12 mouse cellular contexts compared by ENCODE assay signal in genomic region chr19:18873709-18874644, GRCm38 (mm10).
DNase-seq lines count a peak whose midpoint lies in the region; ATAC-seq and TF ChIP-seq lines count a peak whose summit lies in the region.
"Had no signal": no experiment of that assay in that cellular context is flagged by ENCODE, and none has a peak within 500 bp of the region (broad histone marks: within the 10 kb centered on the region; RNA-seq: fewer than 3 reads in every experiment).

No protein-coding gene starts in this region.

- H3K9ac ChIP-seq in hindbrain, embryonic 14.5 days = peak overlapping the region; percentile 51

- H3K36me3 ChIP-seq in forebrain, embryonic 10.5 days (replicated peaks) = no peaks in the 10 kb centered on the region
- no peaks in the 10 kb centered on the region for H3K36me3 ChIP-seq in hindbrain, embryonic 14.5 days (replicated peaks; ENCODE audit: control insufficient read depth, insufficient read depth)
- no peaks in the 10 kb centered on the region for H3K36me3 ChIP-seq in kidney, adult 2 months (ENCODE audit: control insufficient read depth, insufficient read depth, low read length)

- H3K4me3 ChIP-seq in cortical plate, adult 2 months (ENCODE audit: insufficient read depth, low read length) = no peak overlapping the region
- H3K4me3 ChIP-seq in forebrain, embryonic 10.5 days = peak overlapping the region; percentile 16; the same call in 1 of the 2 replicates
- no peak overlapping the region; the same call in 1 of the 2 replicates for H3K4me3 ChIP-seq in hindbrain, embryonic 14.5 days (replicated peaks; ENCODE audit: low read length)
- no peak overlapping the region for H3K4me3 ChIP-seq in kidney, adult 2 months (ENCODE audit: insufficient read depth, low read depth, low read length)

- 39% methylated on average over 16 of the region's 16 CpGs for WGBS in forebrain, embryonic 10.5 days
- WGBS in hindbrain, embryonic 14.5 days = 12% methylated on average over 16 of the region's 16 CpGs
- WGBS in kidney, adult 2 months = 38% methylated on average over 16 of the region's 16 CpGs

- H3K27ac ChIP-seq in cortical plate, adult 2 months (ENCODE audit: insufficient read depth, low read length) = 0 out of 2 replicates have a peak overlapping the region, but pooled peaks have one; percentile 43
- peak overlapping the region; percentile 75 for H3K27ac ChIP-seq in forebrain, embryonic 10.5 days
- peak overlapping the region; percentile 66 for H3K27ac ChIP-seq in hindbrain, embryonic 14.5 days
- no peak overlapping the region for H3K27ac ChIP-seq in kidney, adult 2 months (ENCODE audit: insufficient read depth, low read depth, low read length)

- no peak for TF ChIP-seq POLR2A in cortical plate, adult 2 months (IDR thresholded peaks at IDR 0.05; ENCODE audit: extremely low read depth, insufficient read depth, low read length)
- no peak for TF ChIP-seq POLR2A in kidney, adult 2 months (IDR thresholded peaks at IDR 0.05; ENCODE audit: low read depth, low read length)

- peak; percentile 42 for DNase-seq in forebrain, embryonic 10.5 days (ENCODE audit: extremely low spot score, low spot score)
- no peak for DNase-seq in hindbrain, embryonic 14.5 days (ENCODE audit: low spot score)
- DNase-seq in neural tube, embryonic 10.5 days (ENCODE audit: extremely low spot score, low spot score) = peak; percentile 25
- no peak for DNase-seq in kidney, adult 2 months
- DNase-seq in cerebellum, adult 11-12 months = no peak
- DNase-seq in ovary, postnatal 36 days (ENCODE audit: low spot score) = no peak
- DNase-seq in urinary bladder, postnatal 10 days (ENCODE audit: low spot score) = no peak
- DNase-seq: adrenal gland, adult 2 months; liver; thymus, postnatal 14 days had no signal

- H3K4me2 ChIP-seq in hindbrain, embryonic 14.5 days (replicated peaks) = peak overlapping the region; percentile 43

- TF ChIP-seq CTCF in cortical plate, adult 2 months (IDR thresholded peaks at IDR 0.05; ENCODE audit: extremely low read depth, insufficient read depth, low read length) = no peak
- TF ChIP-seq CTCF in kidney, adult 2 months (conservative IDR thresholded peaks at IDR 0.05; ENCODE audit: insufficient read depth, insufficient read length, low read depth, low read length) = no peak

- peak; percentile 24; the same call in 1 of the 2 replicates for ATAC-seq in hindbrain, embryonic 14.5 days (ENCODE audit: low FRiP score)

- peaks cover 12% of the 10 kb centered on the region for H3K27me3 ChIP-seq in forebrain, embryonic 10.5 days (ENCODE audit: poor library complexity, severe bottlenecking)
- no peaks in the 10 kb centered on the region for H3K27me3 ChIP-seq in hindbrain, embryonic 14.5 days (ENCODE audit: control insufficient read depth, insufficient read depth, low read length)
- no peaks in the 10 kb centered on the region for H3K27me3 ChIP-seq in kidney, adult 2 months (replicated peaks; ENCODE audit: control insufficient read depth, insufficient read depth, low read length)
- H3K27me3 ChIP-seq: Patski had no signal

- H3K4me1 ChIP-seq in cortical plate, adult 2 months (ENCODE audit: control insufficient read depth, insufficient read depth, low read length) = no peaks in the 10 kb centered on the region; the same call in 1 of the 2 replicates
- peaks cover 22% of the 10 kb centered on the region for H3K4me1 ChIP-seq in forebrain, embryonic 10.5 days
- peaks cover 13% of the 10 kb centered on the region for H3K4me1 ChIP-seq in hindbrain, embryonic 14.5 days (replicated peaks; ENCODE audit: control insufficient read depth, insufficient read depth, low read length)
- H3K4me1 ChIP-seq in kidney, adult 2 months (ENCODE audit: control insufficient read depth, insufficient read depth, low read length) = no peaks in the 10 kb centered on the region

- H3K9me3 ChIP-seq in forebrain, embryonic 10.5 days = no peaks in the 10 kb centered on the region
- no peaks in the 10 kb centered on the region for H3K9me3 ChIP-seq in hindbrain, embryonic 14.5 days (ENCODE audit: control insufficient read depth, low read length)

Comparison
In these comparisons a context has a peak if more than half of its experiments do, and no peak if none do; other contexts are left out.
1. DNase-seq: peak in forebrain, embryonic 10.5 days (single experiment) and neural tube, embryonic 10.5 days (single experiment); none in hindbrain, embryonic 14.5 days (single experiment), kidney, adult 2 months (single experiment), cerebellum, adult 11-12 months (single experiment), ovary, postnatal 36 days (single experiment) and urinary bladder, postnatal 10 days (single experiment).